ENCODE assay signal across 8 mouse cellular contexts in the genomic region with DNA sequence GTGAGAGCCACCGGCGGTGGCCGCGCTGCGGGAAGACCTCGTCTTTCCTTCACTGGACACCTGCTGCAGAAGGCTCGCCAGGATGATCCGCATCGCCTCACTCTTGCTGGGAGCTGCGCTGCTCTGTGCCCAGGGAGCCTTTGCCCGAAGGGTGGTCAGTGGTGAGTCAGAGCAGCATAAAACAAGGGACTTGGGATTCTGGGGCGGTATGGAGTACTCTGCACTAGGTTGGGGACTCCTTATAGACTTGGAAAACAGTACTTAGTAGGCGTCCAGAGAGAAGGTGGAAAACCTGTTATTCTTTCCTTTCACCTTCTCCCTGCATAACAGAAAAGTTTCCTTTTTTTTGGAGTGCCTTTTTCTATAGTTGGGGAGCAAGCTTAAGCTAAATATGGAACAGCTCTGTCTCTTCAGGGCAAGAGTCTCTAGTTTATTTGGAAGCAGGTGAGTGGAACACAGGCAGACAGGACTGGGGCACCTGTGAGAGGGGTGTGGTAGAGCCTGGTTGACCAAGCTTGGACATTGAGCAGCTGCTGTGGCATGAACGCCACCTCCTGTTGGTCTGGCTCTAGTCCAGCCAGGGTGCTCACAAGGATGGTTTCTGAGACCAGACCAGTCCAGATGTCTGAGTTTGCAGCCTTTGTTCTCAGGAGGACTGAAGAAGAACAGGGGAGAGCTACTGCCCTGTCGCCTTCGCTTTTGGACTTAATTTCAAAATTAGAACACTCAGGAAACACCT. TPM values are rescaled to one million over a fixed set of nuclear protein-coding genes. Genes with fewer than 3 reads are reported as not detected.
DNase-seq lines count a peak whose midpoint lies in the region; ATAC-seq lines count a peak whose summit lies in the region.

No protein-coding gene starts in this region.

- peak overlapping the region; percentile 39 for H3K4me3 ChIP-seq in kidney, embryonic 14.5 days (ENCODE audit: low read length)
- peak overlapping the region; percentile 41 for H3K4me3 ChIP-seq in embryonic facial prominence, embryonic 12.5 days
- peak overlapping the region; percentile 41 for H3K4me3 ChIP-seq in intestine, embryonic 15.5 days (replicated peaks)

- no peaks in the 10 kb centered on the region; the same call in 1 of the 2 replicates for H3K27me3 ChIP-seq in kidney, embryonic 14.5 days (ENCODE audit: control insufficient read depth, insufficient read depth, low read length)
- 0 out of 2 replicates have a peak, but pooled peaks cover 9% of the 10 kb centered on the region for H3K27me3 ChIP-seq in embryonic facial prominence, embryonic 12.5 days
- H3K27me3 ChIP-seq in intestine, embryonic 15.5 days (replicated peaks), result no peaks in the 10 kb centered on the region

- no peak for DNase-seq in kidney, adult 18-20 months
- peak; percentile 14 for DNase-seq in neural tube, embryonic 10.5 days (ENCODE audit: extremely low spot score, low spot score)
- no peak for DNase-seq in thymus, postnatal 25 days
- DNase-seq in layer of hippocampus, adult 9-10 months (ENCODE audit: low spot score), result no peak
- no peak for DNase-seq in right cerebral cortex, adult 2 months (ENCODE audit: low spot score in 2 of 2)

- H3K27ac ChIP-seq in kidney, embryonic 14.5 days (ENCODE audit: low read depth, low read length), result no peak overlapping the region
- H3K27ac ChIP-seq in embryonic facial prominence, embryonic 12.5 days, result no peak overlapping the region
- H3K27ac ChIP-seq in intestine, embryonic 15.5 days, result no peak overlapping the region

- no peaks in the 10 kb centered on the region for H3K9me3 ChIP-seq in kidney, embryonic 14.5 days (ENCODE audit: control insufficient read depth, low read length)
- no peaks in the 10 kb centered on the region for H3K9me3 ChIP-seq in embryonic facial prominence, embryonic 12.5 days
- no peaks in the 10 kb centered on the region for H3K9me3 ChIP-seq in intestine, embryonic 15.5 days

- 0 out of 2 replicates have a peak, but pooled peaks cover 5% of the 10 kb centered on the region for H3K4me1 ChIP-seq in kidney, embryonic 14.5 days (ENCODE audit: control insufficient read depth, insufficient read depth, low read length)
- H3K4me1 ChIP-seq in embryonic facial prominence, embryonic 12.5 days, result 0 out of 2 replicates have a peak, but pooled peaks cover 5% of the 10 kb centered on the region
- H3K4me1 ChIP-seq in intestine, embryonic 15.5 days (replicated peaks), result peaks cover 8% of the 10 kb centered on the region

- H3K4me2 ChIP-seq in kidney, embryonic 14.5 days (replicated peaks; ENCODE audit: low read depth, low read length), result peak overlapping the region; percentile 84
- peak overlapping the region; percentile 78 for H3K4me2 ChIP-seq in embryonic facial prominence, embryonic 12.5 days (replicated peaks)
- peak overlapping the region; percentile 92 for H3K4me2 ChIP-seq in intestine, embryonic 15.5 days (replicated peaks)

- H3K36me3 ChIP-seq in kidney, embryonic 14.5 days (ENCODE audit: control insufficient read depth, insufficient read depth, low read length), result no peaks in the 10 kb centered on the region
- H3K36me3 ChIP-seq in embryonic facial prominence, embryonic 12.5 days, result no peaks in the 10 kb centered on the region
- H3K36me3 ChIP-seq in intestine, embryonic 15.5 days, result no peaks in the 10 kb centered on the region

- H3K9ac ChIP-seq in kidney, embryonic 14.5 days (ENCODE audit: low read depth, low read length), result peak overlapping the region; percentile 42
- H3K9ac ChIP-seq in embryonic facial prominence, embryonic 12.5 days, result peak overlapping the region; percentile 28
- H3K9ac ChIP-seq in intestine, embryonic 15.5 days, result peak overlapping the region; percentile 46

- WGBS in kidney, embryonic 14.5 days, result 11% methylated on average over 16 of the region's 16 CpGs
- 13% methylated on average over 16 of the region's 16 CpGs for WGBS in embryonic facial prominence, embryonic 12.5 days
- WGBS in intestine, embryonic 15.5 days, result 10% methylated on average over 16 of the region's 16 CpGs

- peak; percentile 75 for ATAC-seq in kidney, embryonic 14.5 days (ENCODE audit: low FRiP score, low TSS enrichment)
- 0 out of 2 replicates have a peak, but pooled peaks have one; percentile 10 for ATAC-seq in embryonic facial prominence, embryonic 12.5 days (ENCODE audit: insufficient number of reproducible peaks, insufficient read depth, low FRiP score, low TSS enrichment)
- ATAC-seq in intestine, embryonic 15.5 days, result peak; percentile 77

RNA-seq across cellular contexts. Expression of a gene that starts 0.7 kb away (rescaled TPM):
- polyA plus RNA-seq in kidney, embryonic 14.5 days (2014; fragmentation: Nextera tagmentation; extraction: Ambion mirVana), result 1.1 TPM in 2 replicates
- 19.6 and 20.4 TPM in 2 replicates for polyA plus RNA-seq in embryonic facial prominence, embryonic 12.5 days (2016; fragmentation: Nextera tagmentation; extraction: Ambion mirVana)
- 11.1 and 12.1 TPM in 2 replicates for polyA plus RNA-seq in intestine, embryonic 15.5 days (2015; fragmentation: Nextera tagmentation; extraction: Ambion mirVana)

Comparison
In these comparisons a context has a peak if more than half of its experiments do, and no peak if none do; other contexts are left out.
1. ATAC-seq: peak in every context shown above with its lines; median percentile 77 in intestine, embryonic 15.5 days; 75 in kidney, embryonic 14.5 days; 10 in embryonic facial prominence, embryonic 12.5 days.